Mouse (Mus musculus): ENCODE results near the gene Rbm28. TPM values are rescaled to one million over a fixed set of nuclear protein-coding genes. Genes with fewer than 3 reads are reported as not detected.

The Rbm28 gene
- polyA plus RNA-seq, 1 experiment from 2014 or later = 69.0 TPM

- no peak overlapping the region for H3K27ac ChIP-seq (ENCODE audit: low read depth, low read length)
- H3K4me2 ChIP-seq (replicated peaks; ENCODE audit: low read depth, low read length) = no peak overlapping the region
- H3K4me1 ChIP-seq (replicated peaks; ENCODE audit: control insufficient read depth, insufficient read depth, low read length) = no peaks in the 10 kb centered on the region
- no peaks in the 10 kb centered on the region for H3K9me3 ChIP-seq (ENCODE audit: control insufficient read depth, low read length)
- H3K27me3 ChIP-seq (ENCODE audit: control insufficient read depth, insufficient read depth, low read length) = no peaks in the 10 kb centered on the region
- 40% methylated on average over 9 of the region's 9 CpGs for WGBS
- no peak for ATAC-seq (ENCODE audit: low FRiP score)
- H3K4me3 ChIP-seq (ENCODE audit: low read depth, low read length) = no peak overlapping the region
- no peaks in the 10 kb centered on the region for H3K36me3 ChIP-seq (ENCODE audit: control insufficient read depth, insufficient read depth, low read length)
- DNase-seq (ENCODE audit: low spot score) = no peak
- no peak overlapping the region for H3K9ac ChIP-seq (ENCODE audit: low read depth, low read length)
These were observed 81.9 kb downstream of the Rbm28 start for GRCm38 (mm10) chr6:29082776-29083354.

GRCm38 (mm10) chr6:29081826-29082363, 82.9 kb downstream of the Rbm28 start:
- H3K36me3 ChIP-seq (ENCODE audit: control insufficient read depth, insufficient read depth, low read length) = no peaks in the 10 kb centered on the region
- no peak overlapping the region for H3K4me3 ChIP-seq (ENCODE audit: low read depth, low read length)
- H3K4me2 ChIP-seq (replicated peaks; ENCODE audit: low read depth, low read length) = no peak overlapping the region
- ATAC-seq (ENCODE audit: low FRiP score) (no peak), DNase-seq (ENCODE audit: low spot score) (no peak)
- H3K4me1 ChIP-seq (replicated peaks; ENCODE audit: control insufficient read depth, insufficient read depth, low read length) = no peaks in the 10 kb centered on the region
- no peak overlapping the region for H3K27ac ChIP-seq (ENCODE audit: low read depth, low read length)
- H3K9me3 ChIP-seq (ENCODE audit: control insufficient read depth, low read length) = no peaks in the 10 kb centered on the region
- no peak overlapping the region for H3K9ac ChIP-seq (ENCODE audit: low read depth, low read length)
- WGBS = 87% methylated on average over 10 of the region's 10 CpGs
- no peaks in the 10 kb centered on the region for H3K27me3 ChIP-seq (ENCODE audit: control insufficient read depth, insufficient read depth, low read length)

- WGBS = 76% methylated on average over 4 of the region's 4 CpGs
- no peak overlapping the region for H3K4me3 ChIP-seq (ENCODE audit: low read depth, low read length)
- ATAC-seq (ENCODE audit: low FRiP score) (no peak), DNase-seq (ENCODE audit: low spot score) (no peak)
- no peak overlapping the region for H3K27ac ChIP-seq (ENCODE audit: low read depth, low read length)
- H3K27me3 ChIP-seq (ENCODE audit: control insufficient read depth, insufficient read depth, low read length) = no peaks in the 10 kb centered on the region
- H3K4me1 ChIP-seq (replicated peaks; ENCODE audit: control insufficient read depth, insufficient read depth, low read length) = no peaks in the 10 kb centered on the region
- no peaks in the 10 kb centered on the region for H3K9me3 ChIP-seq (ENCODE audit: control insufficient read depth, low read length)
- H3K36me3 ChIP-seq (ENCODE audit: control insufficient read depth, insufficient read depth, low read length) = no peaks in the 10 kb centered on the region
- H3K4me2 ChIP-seq (replicated peaks; ENCODE audit: low read depth, low read length) = no peak overlapping the region
- no peak overlapping the region for H3K9ac ChIP-seq (ENCODE audit: low read depth, low read length)
These were observed 85.5 kb downstream of the Rbm28 start for GRCm38 (mm10) chr6:29079291-29079690.

- H3K9ac ChIP-seq (ENCODE audit: low read depth, low read length) = no peak overlapping the region
- H3K36me3 ChIP-seq (ENCODE audit: control insufficient read depth, insufficient read depth, low read length) = no peaks in the 10 kb centered on the region
- H3K27ac ChIP-seq (ENCODE audit: low read depth, low read length) = no peak overlapping the region
- H3K4me2 ChIP-seq (replicated peaks; ENCODE audit: low read depth, low read length) = no peak overlapping the region
- ATAC-seq (ENCODE audit: low FRiP score) (no peak), DNase-seq (ENCODE audit: low spot score) (no peak)
- H3K4me1 ChIP-seq (replicated peaks; ENCODE audit: control insufficient read depth, insufficient read depth, low read length) = no peaks in the 10 kb centered on the region
- no peaks in the 10 kb centered on the region for H3K9me3 ChIP-seq (ENCODE audit: control insufficient read depth, low read length)
- H3K27me3 ChIP-seq (ENCODE audit: control insufficient read depth, insufficient read depth, low read length) = no peaks in the 10 kb centered on the region
- no peak overlapping the region for H3K4me3 ChIP-seq (ENCODE audit: low read depth, low read length)
These were observed 90.7 kb downstream of the Rbm28 start for GRCm38 (mm10) chr6:29074133-29074469.

Other genes starting within 250 kb of the Rbm28 start
- not detected in 2 replicates for gene Lep, start 104.8 kb downstream of the Rbm28 start, polyA plus RNA-seq (2014; fragmentation: Nextera tagmentation; extraction: Ambion mirVana)
- 0.60 and 1.7 TPM in 2 replicates for gene Prrt4, start 14.6 kb upstream of the Rbm28 start, polyA plus RNA-seq (2014; fragmentation: Nextera tagmentation; extraction: Ambion mirVana)
- 34.5 and 39.4 TPM in 2 replicates for gene Impdh1, start 51.4 kb upstream of the Rbm28 start, polyA plus RNA-seq (2014; fragmentation: Nextera tagmentation; extraction: Ambion mirVana)
- gene Hilpda, start 107.5 kb upstream of the Rbm28 start, polyA plus RNA-seq (2014; fragmentation: Nextera tagmentation; extraction: Ambion mirVana) = 35.9 and 37.8 TPM in 2 replicates
- 1.0 TPM in 1 of 2 replicates, not detected in the other for gene Fam71f2, start 114.6 kb upstream of the Rbm28 start, polyA plus RNA-seq (2014; fragmentation: Nextera tagmentation; extraction: Ambion mirVana)
- not detected in 2 replicates for gene Fam71f1, start 154.1 kb upstream of the Rbm28 start, polyA plus RNA-seq (2014; fragmentation: Nextera tagmentation; extraction: Ambion mirVana)
- gene Calu, start 183.1 kb upstream of the Rbm28 start, polyA plus RNA-seq (2014; fragmentation: Nextera tagmentation; extraction: Ambion mirVana) = 260 and 285 TPM in 2 replicates
- gene Opn1sw, start 223.5 kb upstream of the Rbm28 start, polyA plus RNA-seq (2014; fragmentation: Nextera tagmentation; extraction: Ambion mirVana) = 0.10 and 0.31 TPM in 2 replicates
- gene Ccdc136, start 231.3 kb upstream of the Rbm28 start, polyA plus RNA-seq (2014; fragmentation: Nextera tagmentation; extraction: Ambion mirVana) = 25.4 and 27.0 TPM in 2 replicates

Data from hindbrain, embryonic 11.5 days (tissue).